Mouse (Mus musculus): ENCODE data around the gene Kcmf1. TPM values are rescaled to one million over a fixed set of nuclear protein-coding genes. Genes with fewer than 3 reads are reported as not detected.

The Kcmf1 gene
- polyA plus RNA-seq, 1 experiment from 2014 or later, result 25.6 TPM

DNA sequence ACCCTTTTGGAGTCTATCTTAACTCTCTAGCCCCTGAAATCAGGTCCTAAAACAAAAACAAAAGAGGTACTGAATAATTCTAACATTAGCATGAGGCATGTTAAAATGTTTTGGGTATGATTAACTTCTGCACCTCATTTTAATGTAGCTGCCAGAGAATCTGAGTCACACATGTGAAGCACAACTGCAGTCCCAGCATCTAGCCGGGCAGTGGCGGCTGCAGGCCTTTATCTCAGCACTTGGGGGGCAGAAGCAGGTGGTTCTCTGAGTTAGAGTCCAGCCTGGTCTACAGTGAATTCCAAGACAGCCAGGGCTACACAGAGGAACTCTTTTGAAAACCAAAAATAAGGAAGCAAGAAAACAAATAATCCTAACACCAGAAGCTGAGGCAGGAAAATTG lies 11.1 kb downstream of the Kcmf1 start:
- Histone ChIP-seq H3K27me3 (ENCODE audit: low read depth, poor library complexity, severe bottlenecking) (no peaks in the 10 kb centered on the region), H3K4me1 (no peaks in the 10 kb centered on the region), H3K27ac (replicated peaks) (no peak overlapping the region), H3K36me3 (peaks cover 33% of the 10 kb centered on the region), H3K4me3 (no peak overlapping the region), H3K9me3 (replicated peaks) (no peaks in the 10 kb centered on the region)
- WGBS, result 93% methylated on average over 2 of the region's 2 CpGs
- no peak for DNase-seq (ENCODE audit: low spot score)

DNA sequence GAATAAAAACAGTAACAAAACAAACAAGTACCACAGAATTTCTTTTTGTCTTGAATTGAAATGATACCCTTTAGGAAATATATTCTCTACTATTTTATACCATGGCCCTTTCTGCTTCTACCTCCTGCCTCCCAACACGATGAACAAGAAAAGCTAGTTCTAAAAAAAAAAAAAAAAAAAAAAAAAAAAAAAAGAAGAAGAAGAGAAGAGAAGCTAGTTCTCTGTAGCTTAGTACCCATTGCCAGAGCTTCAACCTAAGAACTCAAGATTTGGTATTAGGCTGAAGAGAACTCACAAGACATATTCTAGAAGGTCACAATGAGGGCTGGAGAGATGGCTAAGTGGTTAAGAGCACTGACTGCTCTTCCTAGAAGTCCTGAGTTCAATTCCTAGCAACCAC lies 14.5 kb downstream of the Kcmf1 start:
- Histone ChIP-seq H3K9me3 (replicated peaks) (no peaks in the 10 kb centered on the region), H3K4me3 (no peak overlapping the region), H3K36me3 (peaks cover 36% of the 10 kb centered on the region), H3K4me1 (no peaks in the 10 kb centered on the region), H3K27me3 (ENCODE audit: low read depth, poor library complexity, severe bottlenecking) (no peaks in the 10 kb centered on the region), H3K27ac (replicated peaks) (no peak overlapping the region)
- DNase-seq (ENCODE audit: low spot score), result no peak
- WGBS, result 93% methylated on average over 1 of the region's 1 CpGs

DNA sequence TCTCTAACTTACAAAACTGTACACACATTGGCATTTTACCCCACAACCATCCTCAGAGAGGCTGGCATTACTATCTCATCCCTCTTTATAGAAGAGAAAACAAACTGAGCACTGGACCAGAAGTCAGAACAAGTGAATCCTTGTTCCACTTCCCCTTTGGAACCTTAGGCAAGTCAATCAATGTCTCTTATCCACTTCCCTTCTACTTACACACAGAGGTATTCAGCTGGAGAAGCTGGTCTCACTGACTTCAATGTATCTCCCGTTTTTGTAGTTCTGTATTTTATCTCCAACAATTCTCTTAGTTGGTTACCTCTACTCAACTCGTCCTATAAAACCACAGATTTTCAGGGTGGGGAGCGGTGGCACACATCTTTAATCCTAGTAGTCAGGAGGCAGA lies 15.0 kb downstream of the Kcmf1 start:
- peaks cover 37% of the 10 kb centered on the region for H3K36me3 ChIP-seq

DNA sequence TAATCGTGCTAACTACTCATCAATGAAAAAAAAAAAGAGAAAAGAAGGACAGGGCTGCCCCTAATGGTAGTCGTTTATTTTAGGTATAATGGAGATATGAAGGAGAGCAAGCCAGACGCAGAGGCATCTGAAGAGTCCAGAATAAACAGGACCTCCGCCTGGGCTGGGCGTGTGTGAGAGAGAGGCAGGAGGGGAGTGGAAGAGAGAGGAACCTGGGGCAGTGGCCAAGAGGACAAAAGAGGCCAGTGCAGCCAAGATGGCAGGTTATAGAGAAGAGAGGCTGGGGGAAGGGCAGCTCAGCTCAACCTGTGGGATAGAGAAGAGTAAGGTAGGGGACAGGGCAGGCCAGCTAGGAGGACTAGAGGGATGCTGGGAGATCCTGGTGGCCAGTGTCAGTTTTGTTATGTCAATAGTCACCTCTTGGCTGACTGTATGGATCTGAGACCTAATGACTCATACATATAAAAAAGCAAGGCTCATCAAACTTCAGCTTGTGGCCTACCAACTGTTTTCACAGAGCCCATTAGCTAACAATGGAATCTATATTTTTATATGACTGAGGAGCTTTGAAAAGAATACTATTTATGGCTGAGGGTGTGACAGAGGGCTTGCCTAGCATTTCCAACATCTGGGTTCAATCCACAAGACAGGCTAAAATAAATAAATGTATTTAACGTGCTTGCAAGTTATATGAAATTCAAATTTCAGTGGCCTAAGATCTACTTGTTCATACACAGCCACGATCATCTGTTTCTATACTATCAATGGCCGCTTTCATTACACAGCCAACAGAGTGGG lies 16.9 kb downstream of the Kcmf1 start:
- WGBS, result 86% methylated on average over 8 of the region's 8 CpGs
- 0 out of 2 replicates have a peak, but pooled peaks cover under 1% of the 10 kb centered on the region for H3K9me3 ChIP-seq (replicated peaks)
- H3K27me3 ChIP-seq (ENCODE audit: low read depth, poor library complexity, severe bottlenecking), result no peaks in the 10 kb centered on the region
- H3K4me3 ChIP-seq, result no peak overlapping the region
- H3K4me1 ChIP-seq, result no peaks in the 10 kb centered on the region
- no peak overlapping the region for H3K27ac ChIP-seq (replicated peaks)
- H3K36me3 ChIP-seq, result peaks cover 27% of the 10 kb centered on the region
- no peak for DNase-seq (ENCODE audit: low spot score)

More for the DNA sequence above, 15.0 kb downstream of the Kcmf1 start:
- Histone ChIP-seq H3K9me3 (replicated peaks) (no peaks in the 10 kb centered on the region), H3K4me1 (no peaks in the 10 kb centered on the region), H3K27me3 (ENCODE audit: low read depth, poor library complexity, severe bottlenecking) (no peaks in the 10 kb centered on the region), H3K4me3 (no peak overlapping the region), H3K27ac (replicated peaks) (no peak overlapping the region)
- DNase-seq (ENCODE audit: low spot score), result no peak
- WGBS, result 92% methylated on average over 3 of the region's 3 CpGs

DNA sequence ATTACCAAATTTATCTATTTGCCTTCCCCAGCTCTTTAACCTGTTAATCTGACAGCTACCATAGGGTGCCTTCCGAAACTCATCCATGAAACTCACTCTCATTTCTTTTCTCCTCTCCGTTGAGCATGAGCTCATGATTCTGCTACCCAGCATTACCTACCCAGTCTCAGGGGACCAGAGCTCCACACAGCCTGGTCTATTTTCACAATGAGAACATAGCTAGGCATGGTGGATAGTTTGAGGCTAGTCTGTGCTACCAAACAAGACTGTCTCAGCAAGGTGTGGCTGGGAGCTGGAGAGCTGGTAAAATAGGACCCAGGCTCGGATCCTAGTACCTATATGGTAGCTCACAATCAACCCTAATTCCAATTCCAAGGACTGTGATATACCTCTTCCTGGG lies 17.6 kb downstream of the Kcmf1 start:
- Histone ChIP-seq H3K27ac (replicated peaks) (no peak overlapping the region), H3K36me3 (peaks cover 28% of the 10 kb centered on the region), H3K9me3 (replicated peaks) (0 out of 2 replicates have a peak, but pooled peaks cover 4% of the 10 kb centered on the region), H3K4me1 (no peaks in the 10 kb centered on the region), H3K4me3 (no peak overlapping the region), H3K27me3 (ENCODE audit: low read depth, poor library complexity, severe bottlenecking) (no peaks in the 10 kb centered on the region)
- no peak for DNase-seq (ENCODE audit: low spot score)
- WGBS, result 96% methylated on average over 3 of the region's 3 CpGs

DNA sequence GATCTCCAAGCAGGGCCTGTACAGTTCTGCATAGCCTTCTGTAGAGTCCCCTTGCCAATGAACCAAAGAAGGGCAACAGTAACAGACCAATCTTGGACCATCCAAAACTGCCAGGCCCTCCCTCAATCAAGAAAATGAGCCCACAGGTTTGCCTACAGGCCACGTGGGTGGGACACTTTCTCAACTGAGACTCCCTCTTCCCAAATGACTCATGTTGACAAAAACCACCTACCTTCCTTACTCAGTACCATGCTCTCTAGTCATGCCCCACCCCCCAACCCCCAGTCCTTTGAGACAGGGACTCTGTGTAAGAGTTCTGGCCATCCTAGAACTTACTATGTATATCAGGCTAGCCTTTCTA lies 18.2 kb downstream of the Kcmf1 start:
- no peak for DNase-seq (ENCODE audit: low spot score)
- no peak overlapping the region for H3K27ac ChIP-seq (replicated peaks)
- WGBS, result 84% methylated on average over 1 of the region's 1 CpGs
- H3K4me1 ChIP-seq, result no peaks in the 10 kb centered on the region
- 0 out of 2 replicates have a peak, but pooled peaks cover 4% of the 10 kb centered on the region for H3K9me3 ChIP-seq (replicated peaks)
- H3K4me3 ChIP-seq, result no peak overlapping the region
- H3K27me3 ChIP-seq (ENCODE audit: low read depth, poor library complexity, severe bottlenecking), result no peaks in the 10 kb centered on the region
- H3K36me3 ChIP-seq, result peaks cover 26% of the 10 kb centered on the region

DNA sequence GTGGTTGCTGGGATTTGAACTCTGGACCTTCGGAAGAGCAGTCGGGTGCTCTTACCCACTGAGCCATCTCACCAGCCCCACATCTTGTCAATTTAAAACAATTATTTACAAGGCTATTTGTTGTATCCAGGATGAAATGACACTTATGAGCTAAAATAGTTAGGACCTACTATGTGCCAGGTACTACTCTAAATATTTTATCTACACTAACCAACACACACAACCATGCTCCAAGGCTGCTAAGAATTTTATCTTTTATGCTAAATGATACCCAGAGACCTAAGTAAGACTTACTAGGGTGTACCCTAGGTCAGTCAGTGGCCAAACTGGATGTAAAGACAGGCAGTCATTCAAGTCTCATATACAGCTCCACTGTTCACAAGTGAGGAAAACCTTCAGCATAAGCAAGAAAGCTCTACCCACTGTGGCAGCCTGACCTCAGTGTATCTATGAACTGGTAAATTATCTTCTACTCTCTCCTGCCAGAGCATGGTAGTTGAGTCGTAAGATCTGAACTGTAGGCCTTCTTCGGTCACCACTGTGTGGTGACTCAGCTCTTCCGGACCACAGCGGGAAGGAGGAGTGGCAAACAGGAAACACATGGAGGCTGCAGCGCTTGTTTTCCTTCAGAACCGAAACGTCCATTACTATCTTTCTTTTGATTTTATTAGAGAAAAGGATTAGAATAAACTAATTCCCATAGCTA lies 18.7 kb downstream of the Kcmf1 start:
- no peaks in the 10 kb centered on the region for H3K27me3 ChIP-seq (ENCODE audit: low read depth, poor library complexity, severe bottlenecking)
- no peak overlapping the region for H3K27ac ChIP-seq (replicated peaks)
- H3K4me1 ChIP-seq, result no peaks in the 10 kb centered on the region
- peaks cover 26% of the 10 kb centered on the region for H3K36me3 ChIP-seq
- H3K4me3 ChIP-seq, result no peak overlapping the region
- 89% methylated on average over 9 of the region's 9 CpGs for WGBS
- DNase-seq (ENCODE audit: low spot score), result no peak
- H3K9me3 ChIP-seq (replicated peaks), result 0 out of 2 replicates have a peak, but pooled peaks cover 4% of the 10 kb centered on the region

DNA sequence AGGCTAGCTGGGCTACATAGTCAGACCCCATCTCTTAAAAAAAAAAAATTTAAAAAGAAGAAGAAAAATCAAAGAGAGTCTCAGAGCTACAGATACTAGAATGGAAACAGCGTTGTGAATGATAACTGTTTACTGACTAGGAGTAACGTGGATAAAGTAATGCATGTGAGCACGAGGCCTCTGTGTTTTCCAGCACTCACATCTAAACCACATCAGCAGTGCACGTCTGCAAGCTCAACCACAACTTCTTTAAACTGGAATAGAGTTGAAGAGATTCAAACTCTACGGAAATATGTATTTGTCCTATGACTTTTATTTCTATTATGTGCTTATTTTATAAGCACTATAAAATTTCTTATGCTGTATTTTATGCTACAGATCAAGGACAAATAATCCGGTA lies 23.1 kb downstream of the Kcmf1 start:
- WGBS, result 95% methylated on average over 6 of the region's 6 CpGs
- no peak overlapping the region for H3K4me3 ChIP-seq
- H3K27me3 ChIP-seq (ENCODE audit: low read depth, poor library complexity, severe bottlenecking), result no peaks in the 10 kb centered on the region
- H3K27ac ChIP-seq (replicated peaks), result no peak overlapping the region
- no peak for DNase-seq (ENCODE audit: low spot score)
- H3K36me3 ChIP-seq, result peaks cover 22% of the 10 kb centered on the region
- H3K9me3 ChIP-seq (replicated peaks), result 0 out of 2 replicates have a peak, but pooled peaks cover 4% of the 10 kb centered on the region
- peaks cover under 1% of the 10 kb centered on the region for H3K4me1 ChIP-seq

DNA sequence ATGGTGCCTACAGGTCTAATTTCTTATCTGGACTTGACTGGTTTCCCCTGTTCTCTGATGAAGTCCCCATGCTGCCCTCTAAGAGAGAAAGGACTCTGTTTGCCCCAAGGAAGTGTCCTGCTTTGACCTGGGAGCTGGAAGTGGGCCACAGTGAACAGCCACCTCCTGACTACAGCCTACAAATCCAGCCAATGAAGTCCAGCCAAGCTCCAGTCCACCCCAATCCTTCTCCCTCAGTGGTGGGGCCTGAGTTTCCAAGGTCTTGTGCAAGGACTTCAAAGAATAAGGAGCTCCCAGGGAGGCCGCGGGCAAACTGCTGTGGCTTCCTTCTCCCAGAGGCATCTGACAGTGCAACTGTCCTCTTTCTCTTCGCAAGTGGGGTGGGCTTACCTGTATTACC lies 26.4 kb downstream of the Kcmf1 start:
- no peak for DNase-seq (ENCODE audit: low spot score)
- H3K4me1 ChIP-seq, result peaks cover 22% of the 10 kb centered on the region
- 0 out of 2 replicates have a peak, but pooled peaks cover 4% of the 10 kb centered on the region for H3K9me3 ChIP-seq (replicated peaks)
- H3K4me3 ChIP-seq, result no peak overlapping the region
- no peak overlapping the region for H3K27ac ChIP-seq (replicated peaks)
- peaks cover 12% of the 10 kb centered on the region for H3K36me3 ChIP-seq
- H3K27me3 ChIP-seq (ENCODE audit: low read depth, poor library complexity, severe bottlenecking), result no peaks in the 10 kb centered on the region
- 79% methylated on average over 3 of the region's 3 CpGs for WGBS

DNA sequence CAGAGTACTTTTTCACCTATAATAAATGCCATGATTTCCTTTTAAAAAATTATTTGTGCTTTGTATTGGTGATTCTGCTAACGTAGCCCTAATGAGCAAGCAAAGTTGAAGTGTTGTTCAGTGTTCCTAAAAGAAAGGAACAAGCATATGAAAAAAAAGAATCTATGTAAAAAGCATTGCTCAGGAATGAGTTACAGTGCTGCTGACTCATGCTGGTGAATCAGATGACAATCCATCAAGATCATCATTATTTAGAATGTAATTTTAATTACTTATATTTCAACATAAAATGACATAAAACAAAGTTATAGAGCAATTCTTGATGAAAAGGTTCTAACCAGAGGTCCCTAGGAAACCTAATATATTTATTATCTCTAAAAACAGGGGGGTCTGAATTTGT lies 27.5 kb downstream of the Kcmf1 start:
- 91% methylated on average over 1 of the region's 1 CpGs for WGBS
- H3K27ac ChIP-seq (replicated peaks), result no peak overlapping the region
- no peaks in the 10 kb centered on the region for H3K27me3 ChIP-seq (ENCODE audit: low read depth, poor library complexity, severe bottlenecking)
- peaks cover 22% of the 10 kb centered on the region for H3K4me1 ChIP-seq
- 0 out of 2 replicates have a peak, but pooled peaks cover 2% of the 10 kb centered on the region for H3K36me3 ChIP-seq
- DNase-seq (ENCODE audit: low spot score), result no peak
- no peaks in the 10 kb centered on the region for H3K9me3 ChIP-seq (replicated peaks)
- no peak overlapping the region for H3K4me3 ChIP-seq

DNA sequence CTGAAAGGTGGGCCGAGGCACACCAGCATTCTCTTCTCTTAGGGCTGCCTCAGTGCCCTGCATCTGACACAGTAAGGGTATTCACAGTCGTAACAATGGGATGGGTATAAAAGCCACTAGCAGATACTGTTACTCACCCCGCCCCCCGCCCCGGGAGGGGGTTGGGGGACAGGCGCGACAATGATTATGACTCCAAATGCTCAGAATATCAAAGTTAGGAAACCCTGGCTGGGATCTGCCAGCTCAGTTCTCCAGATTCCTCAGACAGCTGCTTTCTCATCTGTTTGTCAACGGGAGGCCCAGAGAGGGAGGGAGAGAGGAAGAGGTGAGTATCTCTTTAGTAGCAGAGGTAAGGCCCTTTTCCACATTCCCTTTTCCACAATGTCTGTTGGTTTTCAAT lies 30.2 kb downstream of the Kcmf1 start:
- Histone ChIP-seq H3K9me3 (replicated peaks) (no peaks in the 10 kb centered on the region), H3K4me3 (no peak overlapping the region), H3K27me3 (ENCODE audit: low read depth, poor library complexity, severe bottlenecking) (no peaks in the 10 kb centered on the region), H3K4me1 (peaks cover 22% of the 10 kb centered on the region), H3K36me3 (peaks cover 7% of the 10 kb centered on the region; the same call in 1 of the 2 replicates), H3K27ac (replicated peaks) (no peak overlapping the region)
- 73% methylated on average over 8 of the region's 8 CpGs for WGBS
- DNase-seq (ENCODE audit: low spot score), result no peak

DNA sequence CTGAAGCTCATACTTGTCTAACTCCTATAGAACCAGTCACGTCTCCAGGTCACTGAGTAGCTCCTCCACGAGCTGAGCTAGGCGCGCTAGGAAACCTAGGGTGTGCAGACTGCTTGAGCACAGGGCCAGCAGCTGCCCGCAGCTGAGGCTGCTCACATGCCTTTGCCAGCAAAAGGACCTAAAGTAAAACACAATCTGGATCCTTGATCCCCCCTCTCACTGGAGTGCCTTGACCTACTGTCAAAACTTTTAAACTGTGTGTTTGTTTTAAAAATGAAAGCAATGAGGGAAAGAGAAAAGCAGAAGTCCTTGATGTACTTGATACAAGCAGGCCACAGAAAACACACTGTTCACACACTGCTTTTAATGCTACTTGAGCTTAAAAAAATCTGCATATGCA lies 31.1 kb downstream of the Kcmf1 start:
- DNase-seq (ENCODE audit: low spot score), result no peak
- no peak overlapping the region for H3K27ac ChIP-seq (replicated peaks)
- peaks cover 14% of the 10 kb centered on the region; the same call in 1 of the 2 replicates for H3K36me3 ChIP-seq
- peaks cover 22% of the 10 kb centered on the region for H3K4me1 ChIP-seq
- WGBS, result 94% methylated on average over 5 of the region's 5 CpGs
- no peaks in the 10 kb centered on the region for H3K9me3 ChIP-seq (replicated peaks)
- no peak overlapping the region for H3K4me3 ChIP-seq
- H3K27me3 ChIP-seq (ENCODE audit: low read depth, poor library complexity, severe bottlenecking), result no peaks in the 10 kb centered on the region

DNA sequence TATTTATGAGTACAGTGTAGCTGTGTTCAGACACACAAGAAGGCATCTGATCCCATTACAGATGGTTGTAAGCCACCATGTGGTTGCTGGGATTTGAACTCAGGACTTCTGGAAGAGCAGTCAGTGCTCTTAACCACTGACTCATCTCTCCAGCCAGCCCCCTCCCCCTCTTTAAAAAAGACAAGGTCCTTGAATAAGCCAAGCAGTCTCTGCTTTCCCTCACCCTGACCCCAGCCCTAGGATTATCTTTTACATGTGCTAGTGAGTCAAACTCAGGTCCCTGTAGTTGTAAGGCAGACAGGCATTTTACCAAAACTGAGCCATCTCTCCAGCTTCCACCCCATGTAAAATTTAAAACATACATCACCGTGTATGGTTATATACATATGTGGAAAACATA lies 32.0 kb downstream of the Kcmf1 start:
- H3K27ac ChIP-seq (replicated peaks), result no peak overlapping the region
- no peak overlapping the region for H3K4me3 ChIP-seq
- 97% methylated on average over 1 of the region's 1 CpGs for WGBS
- peaks cover 20% of the 10 kb centered on the region for H3K36me3 ChIP-seq
- no peaks in the 10 kb centered on the region for H3K27me3 ChIP-seq (ENCODE audit: low read depth, poor library complexity, severe bottlenecking)
- no peak for DNase-seq (ENCODE audit: low spot score)
- no peaks in the 10 kb centered on the region for H3K9me3 ChIP-seq (replicated peaks)
- H3K4me1 ChIP-seq, result peaks cover 22% of the 10 kb centered on the region

Measured in midbrain, embryonic 10.5 days (tissue).